Mouse (Mus musculus) urinary bladder, adult 2 months (tissue): ENCODE measurements around the gene Pnliprp1. TPM values are rescaled to one million over a fixed set of nuclear protein-coding genes. Genes with fewer than 3 reads are reported as not detected.

Experiments
- DNase-seq: peaks from one replicate; pipeline ENCODE4 v3.0.0; 2022; ENCODE audit warnings: low spot score
- polyA plus RNA-seq: library from polyadenylated mRNA; depleted of rRNA; stranded (reverse); fragments of >200 nt; gene quantifications from 2 replicates; pipeline ENCODE4 v1.2.3, GENCODE M21; 2012; rRNA removed

Pnliprp1 gene
- 0.18 TPM in 1 of 2 replicates, not detected in the other for polyA plus RNA-seq

DNA sequence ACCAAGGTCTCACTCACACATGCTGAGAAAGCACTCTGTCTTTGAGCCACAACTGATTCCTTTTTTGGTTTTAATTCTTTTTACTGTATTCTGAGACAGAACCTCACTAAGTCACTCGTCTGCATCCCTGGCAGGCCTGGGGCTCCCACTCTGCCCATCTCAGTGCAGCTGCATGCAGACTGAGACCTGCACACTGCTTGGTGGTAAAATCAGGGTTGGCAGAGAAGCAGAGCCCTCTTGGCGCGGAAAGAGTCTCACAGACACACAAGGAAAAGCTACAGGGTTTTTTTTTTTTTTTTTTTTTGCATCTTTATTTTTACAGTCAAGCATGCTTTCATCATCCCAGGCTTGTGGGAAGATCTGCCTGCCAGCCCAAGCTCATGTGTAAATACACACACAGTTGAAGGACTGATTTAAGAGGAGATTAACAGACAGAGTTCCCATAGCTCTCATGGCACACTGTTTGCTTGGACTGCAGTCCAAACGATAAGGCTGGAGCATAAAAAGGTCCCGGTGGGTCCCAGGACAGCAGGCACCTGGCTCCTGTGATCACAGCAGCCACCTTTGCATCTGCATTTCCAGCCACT is at the start of gene Pnliprp1:
Gene Pnliprp1, plus strand, starts transcription at position 443 of the 587 bp plus-strand sequence.
- DNase-seq, result no peak

DNA sequence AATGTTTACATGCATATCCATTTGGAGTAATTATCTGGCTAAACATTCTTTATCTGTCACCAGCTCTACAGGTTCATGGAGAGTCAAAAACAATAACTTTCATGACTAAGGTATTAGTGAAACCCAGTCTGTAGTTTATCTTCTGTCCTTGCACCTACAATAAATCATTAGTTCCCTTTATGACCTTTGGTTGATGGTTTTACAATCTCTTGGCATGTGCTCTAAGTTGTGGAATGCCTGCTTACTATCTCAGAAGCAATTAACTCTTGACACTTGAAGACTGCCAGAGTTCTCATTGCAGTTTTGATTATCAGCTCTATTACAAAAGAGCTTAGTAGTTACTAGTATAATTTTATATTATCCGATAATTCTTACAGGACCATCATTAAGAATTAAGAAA is 39.8 kb upstream of the Pnliprp1 start:
- no peak for DNase-seq

DNA sequence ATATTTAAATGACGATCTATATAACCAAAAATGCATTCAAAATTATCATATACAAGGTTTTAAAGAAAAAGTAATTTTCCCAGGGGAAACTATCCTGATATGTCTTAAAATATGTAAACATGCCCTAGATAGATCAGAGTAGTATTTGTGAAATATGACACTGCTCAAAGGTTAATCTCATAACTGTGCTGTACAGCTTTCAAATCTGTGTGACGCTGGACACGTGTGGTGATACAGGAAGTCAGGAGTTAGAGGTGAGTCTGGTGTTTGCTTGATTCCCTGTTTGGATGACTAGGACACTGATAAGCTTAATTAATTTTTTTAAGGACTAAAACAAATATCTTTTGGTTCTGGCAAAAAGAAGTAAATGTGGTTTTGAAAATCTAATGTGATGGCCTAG is 33.4 kb upstream of the Pnliprp1 start:
- no peak for DNase-seq

DNA sequence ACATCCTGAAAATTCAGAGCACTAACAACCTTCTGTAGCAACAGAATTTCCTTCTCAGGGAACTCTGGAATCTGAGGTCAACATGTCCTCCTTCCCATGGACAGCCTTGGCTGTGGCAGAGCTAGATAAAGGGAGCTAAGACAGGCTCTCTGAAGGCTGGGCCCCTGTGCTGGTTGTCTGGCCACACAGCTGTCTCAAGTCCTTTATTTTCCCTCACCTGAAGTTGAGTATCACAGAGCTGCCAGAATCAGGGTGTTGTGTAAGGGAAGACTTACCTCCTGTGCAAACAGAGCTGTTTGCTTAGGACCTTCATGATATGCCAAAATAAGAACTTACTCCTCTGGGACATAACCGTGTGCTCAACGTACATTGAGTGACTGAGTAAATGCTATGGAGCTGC is 32.5 kb upstream of the Pnliprp1 start:
- no peak for DNase-seq

DNA sequence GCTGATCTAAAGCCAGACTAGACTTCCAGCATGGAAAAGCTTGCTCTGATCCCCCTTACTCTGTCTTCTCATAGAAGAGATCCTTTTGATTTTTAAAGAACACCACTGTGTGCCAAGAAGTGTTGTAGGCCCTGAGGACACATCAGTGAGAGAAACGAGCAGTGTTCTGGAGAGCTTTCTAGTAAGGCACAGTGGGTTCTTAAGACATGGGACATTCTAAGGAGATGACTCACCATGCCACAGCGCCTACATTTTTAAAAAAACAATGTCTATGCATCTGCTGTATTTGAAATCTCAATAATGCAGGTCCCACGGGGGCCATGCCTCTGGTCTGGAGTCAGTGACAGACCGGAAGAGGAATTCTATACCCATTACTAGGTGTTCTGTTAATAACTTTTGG is 24.1 kb upstream of the Pnliprp1 start:
- DNase-seq, result no peak

DNA sequence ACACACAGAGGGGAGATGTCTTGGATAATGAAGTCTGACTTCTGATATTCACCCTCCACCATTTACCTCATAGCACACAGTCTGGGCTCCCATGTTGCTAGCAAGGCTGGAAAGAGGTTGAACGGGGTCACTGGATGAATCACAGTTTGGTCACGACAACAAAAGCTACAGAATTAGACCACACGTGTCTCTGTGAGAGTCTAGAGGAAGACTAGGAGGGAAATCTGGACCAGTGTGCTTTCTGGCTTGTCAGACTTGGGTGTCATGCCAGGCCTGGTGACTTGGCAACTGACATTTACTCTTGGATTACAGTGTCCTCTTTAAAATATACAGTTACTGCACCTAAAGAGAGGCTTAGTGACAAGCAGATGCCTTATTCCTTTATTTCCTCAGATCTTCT is 20.1 kb upstream of the Pnliprp1 start:
- DNase-seq, result no peak

DNA sequence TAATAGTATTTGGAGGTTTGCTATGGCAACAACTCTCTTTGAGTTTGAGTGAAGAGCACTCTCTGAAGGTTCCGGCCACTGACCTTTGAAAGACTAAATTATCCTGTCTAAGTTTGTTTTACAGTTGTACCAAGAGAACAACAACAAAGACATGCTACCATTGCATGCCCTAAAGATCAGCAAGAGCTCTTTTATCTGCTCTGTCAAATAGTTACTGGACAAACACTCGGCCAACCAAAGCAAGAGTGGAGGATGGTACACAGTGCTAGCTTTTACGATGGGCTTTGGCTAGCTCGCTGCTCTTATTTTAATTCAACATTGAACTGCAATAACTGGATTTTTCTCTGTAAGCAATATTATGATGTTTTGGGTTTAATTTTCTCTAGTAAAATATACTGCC is 10.8 kb upstream of the Pnliprp1 start:
- no peak for DNase-seq

DNA sequence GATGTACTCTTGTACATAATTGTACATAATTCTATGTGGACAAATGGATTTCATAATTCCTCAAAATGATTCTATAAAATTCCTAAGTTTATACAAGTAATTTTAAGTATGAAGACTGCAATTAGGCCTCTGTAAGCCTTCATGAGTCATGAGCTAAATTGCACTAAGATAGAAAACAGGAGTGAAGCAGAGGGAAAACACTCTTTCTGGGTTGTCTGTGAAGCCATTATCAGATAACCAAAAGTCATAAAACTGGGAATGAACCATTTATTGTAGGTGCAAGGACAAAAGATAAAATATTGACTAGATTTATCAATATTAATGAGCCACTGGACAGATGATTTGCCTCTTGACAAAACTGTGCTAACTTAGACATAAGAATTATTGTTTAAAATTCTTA is 8.2 kb upstream of the Pnliprp1 start:
- no peak for DNase-seq

DNA sequence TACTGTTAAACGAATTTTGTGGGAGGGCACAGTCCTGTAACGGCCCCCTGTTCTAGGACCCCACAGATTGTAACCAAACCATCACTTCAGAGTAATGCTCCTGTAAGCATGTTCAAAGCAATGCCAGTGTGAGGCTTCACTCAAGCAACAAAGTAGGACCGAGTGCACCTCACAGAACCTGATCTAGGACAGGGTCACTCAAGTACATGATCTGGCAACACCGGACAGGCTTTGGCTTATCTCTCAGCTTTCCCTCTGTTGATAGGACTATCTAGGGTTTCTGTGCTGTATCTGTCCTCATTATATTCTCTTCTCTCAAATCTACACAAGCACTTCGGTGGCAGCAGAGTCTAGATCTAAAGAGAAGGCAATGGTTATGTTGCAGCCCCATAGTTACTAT is 2.1 kb upstream of the Pnliprp1 start:
- DNase-seq, result no peak

DNA sequence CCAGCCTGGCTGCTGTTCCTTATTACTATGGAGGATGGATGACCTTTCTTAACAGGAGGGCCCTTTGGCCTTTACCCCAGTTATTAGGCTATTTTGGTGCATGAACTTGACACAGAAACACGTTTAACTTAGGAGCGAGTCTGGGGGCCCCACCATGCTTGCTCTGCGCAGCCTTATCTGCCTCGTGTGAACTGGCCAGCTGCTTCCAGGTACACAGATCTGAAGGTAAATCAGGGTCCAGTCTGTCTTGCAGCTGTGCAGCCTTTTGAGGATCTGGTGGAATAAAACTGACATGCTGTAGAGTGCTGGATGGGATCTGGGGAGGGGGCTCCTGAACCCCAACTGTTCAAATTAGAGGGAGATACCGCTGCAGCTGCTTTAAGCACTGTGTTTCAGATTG is 931 bp upstream of the Pnliprp1 start:
- no peak for DNase-seq

DNA sequence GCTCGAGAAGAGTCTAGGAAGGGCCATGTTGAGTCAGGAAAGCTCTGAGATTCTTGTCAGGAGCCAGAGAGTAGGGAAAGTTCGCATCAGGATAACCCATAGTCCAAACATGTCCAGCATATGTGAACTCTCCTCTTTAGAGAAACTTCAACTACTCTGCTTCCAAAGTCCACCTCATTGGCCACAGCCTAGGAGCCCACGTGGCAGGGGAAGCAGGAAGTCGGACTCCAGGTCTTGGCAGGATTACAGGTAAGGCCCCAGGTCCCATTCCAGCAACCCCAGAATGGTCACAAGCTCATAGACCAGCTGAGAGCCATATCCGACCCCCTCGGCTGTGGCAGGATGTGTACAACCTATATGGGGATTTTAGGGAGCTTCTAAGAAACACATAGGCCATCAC is 4.5 kb downstream of the Pnliprp1 start:
- DNase-seq, result no peak

DNA sequence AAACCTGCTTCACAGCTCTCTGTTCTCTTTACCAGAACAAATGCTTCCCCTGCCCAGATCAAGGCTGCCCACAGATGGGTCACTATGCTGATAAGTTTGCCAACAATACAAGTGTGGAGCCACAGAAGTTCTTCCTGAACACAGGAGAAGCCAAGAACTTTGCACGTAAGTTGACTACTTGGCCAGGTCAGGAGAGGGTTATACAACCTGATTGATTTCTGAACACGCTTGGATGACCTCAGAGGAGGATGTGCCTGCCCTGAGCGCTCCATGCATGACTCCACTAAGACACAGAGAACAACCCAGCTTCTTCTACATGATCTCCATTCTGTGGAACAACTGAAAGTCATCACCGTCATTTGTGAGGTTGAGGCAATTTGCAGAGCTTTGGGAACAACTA is 9.4 kb downstream of the Pnliprp1 start:
- no peak for DNase-seq

DNA sequence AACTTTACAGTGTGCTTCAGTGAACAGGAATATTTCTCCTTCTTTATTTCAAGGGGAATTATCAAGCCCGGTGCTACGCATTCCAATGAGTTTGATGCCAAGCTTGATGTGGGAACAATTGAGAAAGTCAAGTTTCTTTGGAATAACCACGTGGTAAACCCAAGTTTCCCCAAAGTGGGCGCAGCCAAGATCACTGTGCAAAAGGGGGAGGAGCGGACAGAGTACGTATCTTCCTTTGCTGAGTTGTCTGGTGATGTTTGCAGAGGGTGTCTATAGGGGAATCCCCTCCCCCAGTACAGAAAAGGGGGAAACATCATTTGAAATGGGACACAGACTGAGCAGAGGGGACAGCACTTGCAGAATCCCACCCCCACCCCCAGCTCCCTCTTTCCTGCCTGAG is 12.3 kb downstream of the Pnliprp1 start:
- no peak for DNase-seq

DNA sequence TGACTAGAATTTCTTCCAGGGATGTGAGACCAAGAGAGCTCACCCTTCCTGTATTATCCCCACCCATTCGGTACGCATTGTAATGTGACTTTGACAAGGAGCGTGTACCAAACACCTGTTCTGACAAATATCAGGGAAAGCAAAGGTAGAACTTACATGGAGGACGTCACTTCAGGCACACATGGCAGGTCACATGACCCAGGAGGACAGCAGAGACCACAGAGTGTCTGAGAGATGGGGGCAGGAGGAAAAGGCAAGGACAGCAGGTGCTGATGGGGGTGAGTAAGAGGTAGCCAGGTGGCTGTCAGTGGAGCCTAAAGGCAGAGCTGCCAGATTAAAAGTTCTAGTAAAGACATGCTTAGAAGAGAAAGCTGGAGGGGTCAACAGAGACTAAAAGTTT is 14.0 kb downstream of the Pnliprp1 start:
- DNase-seq, result no peak

DNA sequence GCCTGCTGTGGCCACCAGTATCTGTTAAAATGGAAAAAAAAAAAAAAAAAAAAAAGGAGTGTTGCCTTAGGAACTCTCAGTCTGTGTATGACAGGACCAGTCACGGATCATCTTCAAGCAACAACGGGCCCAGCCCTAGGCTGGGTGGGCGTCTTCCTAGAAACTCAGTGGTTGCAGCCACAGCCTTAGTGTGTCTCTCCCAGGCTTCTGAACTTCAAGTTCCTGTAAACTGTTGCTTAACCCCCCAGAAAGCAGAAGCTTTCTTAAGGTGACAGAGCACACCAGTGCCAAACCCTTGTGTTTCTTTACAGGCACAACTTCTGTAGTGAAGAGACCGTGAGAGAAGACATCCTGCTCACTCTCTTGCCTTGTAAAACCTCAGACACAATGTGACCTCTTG is 15.0 kb downstream of the Pnliprp1 start:
- DNase-seq, result no peak

DNA sequence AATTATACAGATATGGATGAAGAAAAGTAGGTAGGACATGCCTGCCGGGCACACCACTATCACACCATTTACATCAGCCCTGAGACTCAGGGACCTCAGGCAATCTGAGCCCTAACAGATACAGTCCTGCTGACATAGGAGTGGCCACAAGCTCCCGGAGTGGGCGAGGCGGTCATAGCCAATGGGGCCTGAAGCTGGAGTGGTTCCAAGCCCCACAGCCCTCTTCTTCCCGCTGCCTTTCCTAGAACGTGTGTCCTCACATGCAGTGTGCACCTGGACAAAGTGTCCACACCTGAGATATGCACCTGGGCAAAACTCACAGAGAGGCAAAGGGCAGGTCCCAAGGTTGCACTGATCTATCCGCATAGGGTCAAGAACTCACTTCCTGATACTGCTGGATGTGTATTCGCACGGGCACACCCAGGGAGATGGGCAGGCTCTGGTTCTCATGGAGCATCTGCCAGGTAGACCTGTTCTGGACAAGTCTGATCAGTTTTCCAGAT is 18.9 kb downstream of the Pnliprp1 start:
- no peak for DNase-seq

DNA sequence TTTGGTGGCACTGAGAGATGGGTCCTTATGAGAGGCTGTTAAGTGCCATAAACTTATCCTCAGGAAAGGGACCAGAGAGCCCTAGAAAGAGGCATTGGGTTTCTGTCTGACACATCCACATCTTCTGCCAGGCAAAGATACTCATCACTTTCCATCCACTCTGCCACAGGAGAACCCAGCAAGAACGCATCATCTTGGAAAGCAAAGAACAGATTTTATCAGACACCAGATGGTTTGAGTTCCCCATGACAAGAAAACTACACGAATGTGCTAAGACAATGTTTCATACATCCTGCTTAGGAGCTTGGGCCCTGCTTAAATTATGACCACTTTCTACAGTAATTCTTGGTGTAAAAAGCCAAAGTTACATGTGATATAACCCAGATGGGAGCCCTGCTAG is 22.1 kb downstream of the Pnliprp1 start:
- DNase-seq, result no peak

DNA sequence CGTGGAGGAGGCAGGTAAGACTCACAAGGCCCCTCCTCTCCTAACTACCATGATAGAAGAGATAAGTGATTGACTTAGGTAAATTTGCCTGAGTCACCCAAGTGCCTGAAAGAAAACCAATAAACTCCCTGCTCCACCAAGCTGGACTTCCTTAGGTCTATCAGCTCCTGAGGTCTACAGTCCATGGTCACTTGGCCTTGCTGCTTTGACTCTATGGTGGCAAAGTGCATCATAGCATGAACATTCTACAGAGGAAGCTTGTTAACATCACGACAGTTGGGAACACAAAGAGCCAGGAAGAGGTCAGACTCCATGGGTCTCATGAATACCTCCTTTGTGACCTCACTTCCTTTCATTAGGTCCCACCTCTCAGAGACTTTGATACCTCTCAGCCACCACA is 22.8 kb downstream of the Pnliprp1 start:
- DNase-seq, result no peak

DNA sequence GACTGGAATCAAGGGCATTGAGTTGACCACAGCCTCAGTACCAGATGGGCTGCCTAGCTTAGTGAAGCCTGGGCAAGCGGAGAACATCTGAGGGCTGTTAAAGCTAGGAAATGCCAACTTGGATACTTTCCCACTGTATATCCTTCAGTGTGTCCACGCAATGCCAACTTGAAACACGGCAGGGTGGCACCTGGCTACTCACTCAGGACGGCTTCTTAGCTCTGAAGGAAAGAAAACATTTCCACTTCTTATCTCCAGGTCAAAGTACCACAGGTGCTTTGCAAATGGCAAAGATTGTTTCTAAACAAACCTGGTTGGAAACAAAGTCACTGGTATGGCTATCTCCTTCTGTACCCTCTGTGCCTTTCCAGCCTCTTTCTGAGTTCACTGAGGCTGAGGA is 30.2 kb downstream of the Pnliprp1 start:
- DNase-seq, result no peak

DNA sequence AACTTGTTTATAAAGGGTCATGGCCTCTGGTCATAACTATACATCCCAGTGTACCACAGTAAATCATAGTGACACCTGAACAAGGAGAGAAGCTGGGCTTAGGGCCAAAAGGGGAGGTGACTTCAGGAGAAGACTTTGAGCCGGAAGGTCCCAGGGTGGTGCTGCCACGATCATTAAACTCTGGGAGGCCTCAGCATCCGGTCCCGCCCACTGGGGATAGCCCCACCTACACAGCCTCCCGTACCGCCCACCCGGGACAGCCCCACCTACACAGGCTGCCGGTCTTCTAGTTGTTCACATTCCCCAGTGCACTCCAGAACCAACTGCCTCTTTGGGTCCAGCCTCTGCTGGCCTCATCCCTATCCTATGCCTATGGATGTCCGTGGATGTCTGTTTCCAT is 30.7 kb downstream of the Pnliprp1 start, which contains the start of gene Pnliprp2:
Gene Pnliprp2, plus strand, starts transcription at position 297 of the 400 bp plus-strand sequence.
- no peak for DNase-seq

DNA sequence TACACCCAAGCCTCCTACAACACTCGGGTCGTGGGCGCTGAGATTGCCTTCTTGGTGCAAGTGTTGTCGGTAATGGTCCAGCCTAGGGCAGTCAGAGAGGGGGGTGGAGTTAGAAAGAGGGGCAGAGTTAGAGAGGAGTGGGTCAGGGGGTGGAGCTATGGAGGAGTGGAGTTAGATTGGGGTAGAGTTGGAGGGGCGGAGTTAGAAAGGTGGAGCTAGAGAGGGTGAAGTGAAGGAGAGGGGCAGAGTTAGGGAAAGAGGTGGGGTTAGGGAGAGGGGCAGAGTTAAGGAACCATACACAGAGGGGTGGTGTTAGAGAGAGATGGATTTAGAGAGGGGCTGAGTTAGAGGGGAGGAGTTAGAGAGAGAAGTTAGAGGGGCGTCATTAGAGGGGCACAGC is 33.6 kb downstream of the Pnliprp1 start:
- DNase-seq, result no peak

DNA sequence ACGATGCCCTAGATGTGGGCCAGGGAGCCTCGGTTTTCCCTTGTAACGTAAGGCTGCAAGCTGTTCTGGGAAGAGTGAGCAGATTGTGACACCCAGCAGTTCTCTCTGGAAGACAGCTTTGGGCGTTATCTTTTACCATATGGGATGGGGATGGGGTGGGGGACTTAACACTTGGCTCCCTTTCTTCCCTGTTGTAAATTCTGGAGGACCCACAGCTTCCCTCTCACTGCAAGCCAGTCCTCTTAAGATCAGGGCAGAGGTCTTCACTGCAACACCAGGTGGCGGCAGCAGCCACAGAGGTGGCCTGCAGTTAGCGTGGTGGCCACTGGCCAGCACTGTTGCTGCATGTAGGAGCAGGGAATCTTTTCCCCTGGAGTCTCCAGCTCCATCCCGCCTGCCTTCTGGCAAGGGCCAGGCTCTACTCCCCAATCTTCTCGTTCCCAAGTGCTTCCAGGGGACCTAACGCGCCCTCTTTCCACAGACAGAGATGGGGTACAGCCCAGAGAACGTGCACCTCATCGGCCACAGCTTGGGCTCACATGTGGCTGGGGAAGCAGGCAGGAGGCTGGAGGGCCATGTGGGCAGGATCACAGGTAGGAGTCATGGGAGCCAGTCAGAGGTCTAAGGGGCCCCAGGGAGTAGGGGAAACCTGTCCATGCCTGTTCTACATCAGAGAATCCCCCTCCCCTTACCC is 34.3 kb downstream of the Pnliprp1 start:
- peak; percentile 30 for DNase-seq

DNA sequence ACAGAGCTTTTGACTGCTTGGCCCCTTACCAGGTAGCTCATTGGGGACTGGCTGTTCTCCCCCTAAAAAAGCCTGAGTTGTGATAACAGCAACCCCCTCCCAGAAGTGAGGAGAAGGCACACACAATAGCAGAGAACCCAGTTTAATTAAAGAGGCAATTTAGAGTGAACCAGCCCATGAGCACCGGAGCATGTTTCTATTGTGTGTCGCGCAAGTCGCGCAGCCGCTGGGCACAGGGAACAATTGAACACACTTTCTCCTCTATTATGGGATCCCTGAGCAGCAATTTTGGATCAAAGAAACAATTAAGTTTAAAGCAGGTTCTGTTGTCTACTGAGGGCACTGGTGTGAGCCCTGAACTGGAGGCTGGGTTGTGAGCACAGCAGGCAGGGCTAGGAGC is 38.6 kb downstream of the Pnliprp1 start:
- DNase-seq, result no peak

DNA sequence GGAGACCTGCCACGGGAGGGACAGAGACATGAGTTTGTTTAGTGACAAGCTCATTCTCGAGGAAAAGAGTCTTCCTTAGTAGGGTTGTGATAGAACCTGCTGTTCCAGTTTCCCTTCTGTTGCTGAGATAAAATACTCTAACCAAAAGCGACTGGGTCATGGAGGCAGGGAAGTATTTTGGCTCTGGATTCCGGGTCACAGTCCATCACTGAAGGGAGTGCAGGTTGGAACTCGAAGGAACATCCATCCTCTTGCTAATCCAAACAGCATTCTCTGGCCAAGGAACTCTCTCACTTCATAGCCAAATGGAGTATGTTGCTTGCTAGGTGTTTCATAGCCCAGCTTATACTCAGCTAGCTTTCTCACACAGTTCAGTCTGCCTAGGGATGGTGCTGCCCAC is 47.8 kb downstream of the Pnliprp1 start:
- DNase-seq, result no peak
